Mouse (Mus musculus) olfactory bulb, adult 2 months (tissue): ENCODE data around the gene Atp8a2. TPM values are rescaled to one million over a fixed set of nuclear protein-coding genes. Genes with fewer than 3 reads are reported as not detected.
A peak's percentile ranks its signal among the peaks of the same experiment; 100 is the strongest.

Source experiments
- H3K27ac ChIP-seq: fragments of 200-500 bp; 2 replicates; pipeline ENCODE4 v1.5.1; 2012; ENCODE audit warnings: low read depth, low read length; ENCODE audit not compliant: insufficient read depth
- H3K4me1 ChIP-seq: fragments of 200-500 bp; 2 replicates; pipeline ENCODE4 v1.6.1; 2012; ENCODE audit warnings: low read length; ENCODE audit not compliant: control insufficient read depth, insufficient read depth
- H3K4me3 ChIP-seq: fragments of 200-500 bp; 2 replicates; pipeline ENCODE4 v1.5.1; 2012; ENCODE audit warnings: mild to moderate bottlenecking, low read depth, low read length, moderate library complexity; ENCODE audit not compliant: insufficient read depth
- CTCF ChIP-seq: fragments of 200-500 bp; IDR thresholded peaks from 2 replicates; pipeline ENCODE4 v1.5.1; 2012; ENCODE audit warnings: low read depth, mild to moderate bottlenecking, low read length, moderate library complexity; ENCODE audit not compliant: insufficient read depth
- POLR2A ChIP-seq: fragments of 200-500 bp; IDR thresholded peaks from 2 replicates; pipeline ENCODE4 v1.6.1; 2012; ENCODE audit warnings: mild to moderate bottlenecking, low read depth, low read length, moderate library complexity; ENCODE audit not compliant: insufficient read depth
- WGBS: fragments of 180-500 bp; shearing (Covaris S2); methylation state at CpG from one replicate; pipeline ENCODE4 v1.1.7; 2018; 5-methylcytosine and 5-hydroxymethylcytosine counted together
- polyA plus RNA-seq: library from polyadenylated mRNA; stranded (reverse); fragments of >200 nt; gene quantifications from 2 replicates; pipeline ENCODE4 v1.2.4, GENCODE M21; 2012; ENCODE audit warnings: low replicate concordance; ENCODE audit not compliant: missing spikeins, insufficient read depth, insufficient read length

Gene Atp8a2
- polyA plus RNA-seq, 1 experiment: not detected

- WGBS: 69% methylated on average over 8 of the region's 8 CpGs
- TF ChIP-seq POLR2A (no peak), CTCF (no peak)
- no peak overlapping the region for H3K27ac ChIP-seq
- no peak overlapping the region for H3K4me3 ChIP-seq
- peaks cover 11% of the 10 kb centered on the region; the same call in 1 of the 2 replicates for H3K4me1 ChIP-seq
Measured at GRCm38 (mm10) chr14:60082771-60083170, 114.2 kb downstream of the Atp8a2 start.

- Histone ChIP-seq H3K4me3 (no peak overlapping the region), H3K27ac (no peak overlapping the region), H3K4me1 (no peaks in the 10 kb centered on the region)
- 97% methylated on average over 4 of the region's 4 CpGs for WGBS
- TF ChIP-seq POLR2A (no peak), CTCF (no peak)
Measured at GRCm38 (mm10) chr14:60072496-60072895, 124.5 kb downstream of the Atp8a2 start.

DNA sequence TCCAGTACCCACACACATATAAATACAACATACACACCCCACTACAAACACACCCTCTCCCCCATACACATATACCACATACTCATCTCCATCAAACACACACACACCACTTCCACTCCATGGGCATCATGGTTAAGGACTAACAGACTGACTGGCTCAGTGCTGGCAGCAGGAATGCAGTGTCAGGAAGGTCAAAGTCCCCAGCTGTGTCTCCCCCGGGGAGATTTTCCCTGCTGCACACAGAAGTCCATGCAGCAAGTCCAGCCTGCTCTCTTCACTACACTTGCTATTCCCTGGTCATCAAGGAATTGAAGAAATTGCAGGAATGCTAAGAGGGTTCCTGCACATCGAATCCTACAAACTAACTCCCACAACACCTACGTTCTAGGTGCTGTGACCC, 131.8 kb downstream of the Atp8a2 start:
- WGBS: 81% methylated on average over 3 of the region's 3 CpGs
- H3K4me3 ChIP-seq: no peak overlapping the region
- no peak overlapping the region for H3K27ac ChIP-seq
- TF ChIP-seq POLR2A (no peak), CTCF (no peak)
- H3K4me1 ChIP-seq: no peaks in the 10 kb centered on the region; the same call in 1 of the 2 replicates

DNA sequence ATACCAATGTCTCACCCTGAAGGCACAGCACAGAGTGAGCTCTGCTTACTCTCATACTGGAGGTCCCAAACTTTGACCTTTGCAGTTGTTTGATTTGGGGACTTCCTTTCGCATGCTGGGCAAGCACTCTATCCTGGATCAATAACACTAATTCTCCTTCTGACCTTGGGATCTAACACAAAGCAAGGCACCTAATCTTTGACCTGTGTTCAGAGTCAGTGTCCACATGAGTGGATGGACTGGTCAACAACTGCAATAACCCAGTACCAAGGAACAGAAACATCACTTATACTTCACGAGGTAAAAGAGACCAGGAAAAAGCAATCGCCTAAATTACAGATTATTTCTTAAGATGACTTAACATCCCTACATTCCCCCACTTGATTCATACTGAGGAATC, 136.0 kb downstream of the Atp8a2 start:
- Histone ChIP-seq H3K4me3 (no peak overlapping the region), H3K4me1 (no peaks in the 10 kb centered on the region), H3K27ac (no peak overlapping the region)
- WGBS: 91% methylated on average over 3 of the region's 3 CpGs
- no peak for TF ChIP-seq CTCF
- TF ChIP-seq POLR2A: no peak

GRCm38 (mm10) chr14:60058867-60059266, 138.1 kb downstream of the Atp8a2 start:
- no peak overlapping the region for H3K4me3 ChIP-seq

GRCm38 (mm10) chr14:60055231-60055630, 141.7 kb downstream of the Atp8a2 start:
- Histone ChIP-seq H3K4me1 (no peaks in the 10 kb centered on the region), H3K27ac (no peak overlapping the region), H3K4me3 (no peak overlapping the region)
- TF ChIP-seq POLR2A (no peak), CTCF (no peak)
- 83% methylated on average over 4 of the region's 4 CpGs for WGBS

More at GRCm38 (mm10) chr14:60058867-60059266, 138.1 kb downstream of the Atp8a2 start:
- H3K27ac ChIP-seq: no peak overlapping the region
- TF ChIP-seq CTCF: no peak
- no peak for TF ChIP-seq POLR2A
- no peaks in the 10 kb centered on the region for H3K4me1 ChIP-seq
- 43% methylated on average over 3 of the region's 3 CpGs for WGBS

DNA sequence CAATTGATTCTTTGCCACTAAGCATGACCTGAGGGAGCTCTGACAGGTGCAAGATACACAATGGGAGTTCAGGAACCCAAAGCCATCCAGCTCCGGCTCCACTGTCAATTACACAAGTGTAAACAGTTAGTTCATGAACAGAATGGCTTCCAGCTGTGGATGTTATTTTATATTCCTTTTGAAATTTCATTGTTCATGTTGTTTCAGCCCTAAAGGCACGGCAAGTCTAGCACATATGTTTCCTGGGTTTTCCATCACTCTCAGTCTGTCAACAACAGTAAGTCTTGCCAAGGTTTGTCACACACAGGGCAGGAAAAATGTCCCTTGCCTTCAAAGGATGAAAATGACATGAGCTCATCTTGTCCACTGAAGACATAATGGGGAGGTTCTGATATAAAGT, 166.3 kb downstream of the Atp8a2 start:
- H3K4me1 ChIP-seq: no peaks in the 10 kb centered on the region
- no peak overlapping the region for H3K4me3 ChIP-seq
- H3K27ac ChIP-seq: no peak overlapping the region
- TF ChIP-seq CTCF (no peak), POLR2A (no peak)
- 77% methylated on average over 2 of the region's 2 CpGs for WGBS

DNA sequence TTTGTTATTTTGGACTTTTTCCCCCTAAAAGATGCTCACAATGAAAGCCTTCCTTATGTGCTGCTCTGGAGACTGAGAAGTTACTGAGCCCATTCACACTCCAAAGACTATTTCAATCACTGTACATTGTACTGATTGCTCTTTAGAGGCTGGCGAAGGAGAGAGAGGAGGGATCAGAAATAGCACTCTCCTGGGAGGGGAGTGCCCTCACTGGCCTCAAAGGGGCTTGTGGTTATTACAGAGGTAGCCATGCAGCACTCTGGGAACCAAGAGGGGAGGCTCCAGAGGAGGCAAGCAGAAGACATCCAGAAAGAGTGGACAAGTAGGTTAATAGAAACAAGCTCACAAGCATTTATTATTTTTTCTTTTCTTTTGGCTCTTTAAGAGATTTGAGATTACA, 169.8 kb downstream of the Atp8a2 start:
- TF ChIP-seq CTCF (no peak), POLR2A (no peak)
- Histone ChIP-seq H3K4me3 (no peak overlapping the region), H3K4me1 (no peaks in the 10 kb centered on the region), H3K27ac (no peak overlapping the region)
- WGBS: 71% methylated on average over 1 of the region's 1 CpGs

- no peak for TF ChIP-seq POLR2A
- no peak for TF ChIP-seq CTCF
- no peak overlapping the region for H3K27ac ChIP-seq
Measured at GRCm38 (mm10) chr14:60026647-60027046, 170.3 kb downstream of the Atp8a2 start.

GRCm38 (mm10) chr14:60015891-60016290, 181.1 kb downstream of the Atp8a2 start:
- WGBS: 26% methylated on average over 4 of the region's 4 CpGs
- H3K4me3 ChIP-seq: no peak overlapping the region
- H3K27ac ChIP-seq: no peak overlapping the region
- no peak for TF ChIP-seq POLR2A
- peak; percentile 61 for TF ChIP-seq CTCF
- H3K4me1 ChIP-seq: no peaks in the 10 kb centered on the region

More at GRCm38 (mm10) chr14:60026647-60027046, 170.3 kb downstream of the Atp8a2 start:
- Histone ChIP-seq H3K4me1 (no peaks in the 10 kb centered on the region), H3K4me3 (no peak overlapping the region)
- 51% methylated on average over 8 of the region's 8 CpGs for WGBS

GRCm38 (mm10) chr14:60001801-60002200, 195.2 kb downstream of the Atp8a2 start:
- Histone ChIP-seq H3K4me1 (no peaks in the 10 kb centered on the region), H3K4me3 (no peak overlapping the region), H3K27ac (no peak overlapping the region)
- no peak for TF ChIP-seq CTCF
- TF ChIP-seq POLR2A: no peak
- 94% methylated on average over 1 of the region's 1 CpGs for WGBS
